In genomic region chr2:152273639-152274038, GRCm38 (mm10) we compare ENCODE assay signal across 14 mouse cellular contexts. TPM values are rescaled to one million over a fixed set of nuclear protein-coding genes. Genes with fewer than 3 reads are reported as not detected.
A peak's percentile ranks its signal among the peaks of the same experiment; 100 is the strongest.
DNase-seq lines count a peak whose midpoint lies in the region; ATAC-seq and TF ChIP-seq lines count a peak whose summit lies in the region.
"Had no signal": no experiment of that assay in that cellular context is flagged by ENCODE, and none has a peak within 500 bp of the region (broad histone marks: within the 10 kb centered on the region; RNA-seq: fewer than 3 reads in every experiment).

No protein-coding gene starts in this region.

- WGBS in heart, adult 2 months = 71% methylated on average over 2 of the region's 2 CpGs
- WGBS in heart, embryonic 11.5 days (ENCODE audit: insufficient replicate concordance) = 76% methylated on average over 2 of the region's 2 CpGs
- 83% methylated on average over 2 of the region's 2 CpGs for WGBS in midbrain, embryonic 14.5 days
- WGBS in midbrain, embryonic 10.5 days = 82% methylated on average over 2 of the region's 2 CpGs

- peak; percentile 55 for TF ChIP-seq CTCF in heart, adult 2 months (IDR thresholded peaks at IDR 0.05)
- peak; percentile 25 for TF ChIP-seq CTCF in Patski (IDR thresholded peaks at IDR 0.05)

- POLR2A ChIA-PET in Patski (lab: Charles Lee) = interaction anchor here (0.6 kb wide), 1 partner anchor 554 kb away, joined by 3 read pairs; no protein-coding TSS in a partner anchor

- H3K9ac ChIP-seq in heart, adult 2 months (ENCODE audit: low read depth, low read length) = no peak overlapping the region
- H3K9ac ChIP-seq in heart, embryonic 11.5 days (ENCODE audit: low read depth, low read length) = no peak overlapping the region
- no peak overlapping the region for H3K9ac ChIP-seq in midbrain, embryonic 14.5 days (replicated peaks; ENCODE audit: low read length)
- H3K9ac ChIP-seq: midbrain, embryonic 15.5 days had no signal

- no peak for TF ChIP-seq POLR2A in heart, adult 2 months (IDR thresholded peaks at IDR 0.05; ENCODE audit: insufficient read depth, low read depth, low read length)

- H3K4me3 ChIP-seq in heart, adult 2 months = no peak overlapping the region
- H3K4me3 ChIP-seq in heart, embryonic 11.5 days (ENCODE audit: low read depth, low read length) = no peak overlapping the region
- H3K4me3 ChIP-seq in midbrain, embryonic 14.5 days (replicated peaks; ENCODE audit: low read depth, low read length) = no peak overlapping the region
- H3K4me3 ChIP-seq in midbrain, embryonic 10.5 days = no peak overlapping the region
- H3K4me3 ChIP-seq: midbrain, embryonic 15.5 days had no signal

- H3K27ac ChIP-seq in heart, adult 2 months = no peak overlapping the region
- no peak overlapping the region for H3K27ac ChIP-seq in heart, embryonic 11.5 days (ENCODE audit: low read depth, low read length)
- H3K27ac ChIP-seq in midbrain, embryonic 14.5 days (replicated peaks; ENCODE audit: low read depth, low read length) = no peak overlapping the region
- no peak overlapping the region for H3K27ac ChIP-seq in midbrain, embryonic 10.5 days (replicated peaks)
- H3K27ac ChIP-seq: midbrain, embryonic 15.5 days had no signal

- H3K36me3 ChIP-seq in heart, adult 2 months (ENCODE audit: control insufficient read depth, insufficient read depth, low read length) = peaks cover 5% of the 10 kb centered on the region
- peaks cover 28% of the 10 kb centered on the region for H3K36me3 ChIP-seq in heart, embryonic 11.5 days (ENCODE audit: control insufficient read depth, insufficient read depth, low read length)
- peaks cover 71% of the 10 kb centered on the region for H3K36me3 ChIP-seq in midbrain, embryonic 14.5 days (ENCODE audit: control insufficient read depth, insufficient read depth, low read length)
- peaks cover 89% of the 10 kb centered on the region for H3K36me3 ChIP-seq in midbrain, embryonic 10.5 days
- H3K36me3 ChIP-seq in splenic B cell, adult 2 months (ENCODE audit: control insufficient read depth, insufficient read depth, low read length, poor library complexity, severe bottlenecking) = peaks cover 9% of the 10 kb centered on the region

- TF ChIP-seq EP300 in heart, adult 2 months (IDR thresholded peaks at IDR 0.05; ENCODE audit: insufficient read depth, low read depth, low read length) = no peak

- CTCF ChIA-PET in Patski (lab: Charles Lee) = interaction anchor here (1.2 to 1.5 kb wide), 5 partner anchors 9 to 70 kb away, joined by 3 to 6 read pairs (median 4); no protein-coding TSS in a partner anchor

- no peak for DNase-seq in heart, adult 2 months
- peak; percentile 30 for DNase-seq in midbrain, embryonic 14.5 days
- no peak for DNase-seq in midbrain, embryonic 10.5 days (ENCODE audit: low spot score)
- no peak for DNase-seq in Patski (ENCODE audit: low read depth, low spot score)
- peak; percentile 23 for DNase-seq in splenic B cell, adult 2 months (ENCODE audit: low read depth, low spot score)
- no peak for DNase-seq in adrenal gland, postnatal 25 days
- DNase-seq in yolk sac, embryonic 10.5 days (ENCODE audit: low spot score) = no peak
- DNase-seq: cerebellum, adult 9-10 months; kidney, postnatal 25 days; lung, postnatal 14 days; right cerebral cortex, postnatal 14 days; thymus, postnatal 4 days had no signal

- H3K4me2 ChIP-seq in heart, embryonic 11.5 days = no peak overlapping the region
- no peak overlapping the region for H3K4me2 ChIP-seq in midbrain, embryonic 14.5 days (ENCODE audit: low read length)
- H3K4me2 ChIP-seq: midbrain, embryonic 15.5 days had no signal

- no peak for ATAC-seq in heart, embryonic 11.5 days (replicated peaks; ENCODE audit: insufficient number of reproducible peaks, low FRiP score, low TSS enrichment)
- no peak for ATAC-seq in midbrain, embryonic 14.5 days (ENCODE audit: low FRiP score, low TSS enrichment)
- no peak for ATAC-seq in Patski
- ATAC-seq: midbrain, embryonic 15.5 days had no signal

- H3K79me2 ChIP-seq in heart, adult 2 months (replicated peaks; ENCODE audit: control insufficient read depth, insufficient read depth, low read length) = no peaks in the 10 kb centered on the region

- no peaks in the 10 kb centered on the region for H3K27me3 ChIP-seq in heart, adult 2 months (ENCODE audit: control insufficient read depth, insufficient read depth, low read length)
- no peaks in the 10 kb centered on the region for H3K27me3 ChIP-seq in heart, embryonic 11.5 days (ENCODE audit: control insufficient read depth, insufficient read depth, low read length)
- no peaks in the 10 kb centered on the region for H3K27me3 ChIP-seq in midbrain, embryonic 14.5 days (ENCODE audit: control insufficient read depth, insufficient read depth, low read length)
- no peaks in the 10 kb centered on the region for H3K27me3 ChIP-seq in midbrain, embryonic 10.5 days (ENCODE audit: low read depth, poor library complexity, severe bottlenecking)
- H3K27me3 ChIP-seq in Patski = no peaks in the 10 kb centered on the region
- no peaks in the 10 kb centered on the region for H3K27me3 ChIP-seq in splenic B cell, adult 2 months (ENCODE audit: control insufficient read depth, insufficient read depth, low read length, poor library complexity, severe bottlenecking)
- H3K27me3 ChIP-seq: midbrain, embryonic 15.5 days had no signal

- no peaks in the 10 kb centered on the region for H3K4me1 ChIP-seq in heart, adult 2 months (ENCODE audit: control insufficient read depth, insufficient read depth, low read length)
- H3K4me1 ChIP-seq in heart, embryonic 11.5 days (ENCODE audit: control insufficient read depth, insufficient read depth, low read length) = no peaks in the 10 kb centered on the region
- no peaks in the 10 kb centered on the region for H3K4me1 ChIP-seq in midbrain, embryonic 14.5 days (ENCODE audit: control insufficient read depth, insufficient read depth, low read length)
- no peaks in the 10 kb centered on the region for H3K4me1 ChIP-seq in midbrain, embryonic 10.5 days
- H3K4me1 ChIP-seq: midbrain, embryonic 15.5 days had no signal

- intact Hi-C loops in heart, adult 2 months (cut with DNase I) = no loop called here

- H3K9me3 ChIP-seq in heart, embryonic 11.5 days (replicated peaks; ENCODE audit: control insufficient read depth, low read length) = no peaks in the 10 kb centered on the region
- H3K9me3 ChIP-seq in midbrain, embryonic 14.5 days (ENCODE audit: control insufficient read depth, low read length) = no peaks in the 10 kb centered on the region
- no peaks in the 10 kb centered on the region for H3K9me3 ChIP-seq in midbrain, embryonic 10.5 days (replicated peaks)
- H3K9me3 ChIP-seq: midbrain, embryonic 15.5 days had no signal

- in situ Hi-C loops in Patski (cut with MboI; ENCODE audit: low pct_unique_long_range_greater_than_20kb) = no loop called here

RNA-seq across cellular contexts. Expression of gene Tbc1d20, which starts 20.0 kb away (rescaled TPM):
- total RNA-seq in heart, adult 2 months (2021) = 10 to 100 TPM; 39.0 to 46.5 TPM
- 43.1 and 60.1 TPM in 2 replicates for polyA plus RNA-seq in heart, adult 2 months (2012; rRNA removed)
- polyA plus RNA-seq in heart, embryonic 11.5 days (2014; fragmentation: Nextera tagmentation; extraction: Ambion mirVana) = 25.1 and 25.7 TPM in 2 replicates
- 23.3 and 28.8 TPM in 2 replicates for polyA plus RNA-seq in midbrain, embryonic 14.5 days (2014; fragmentation: Nextera tagmentation; extraction: Ambion mirVana)
- 29.2 and 30.3 TPM in 2 replicates for polyA plus RNA-seq in midbrain, embryonic 10.5 days (2016; fragmentation: Nextera tagmentation; extraction: Ambion mirVana)
- polyA plus RNA-seq in Patski (2021) = 71.4 TPM
- total RNA-seq in adrenal gland, postnatal 25 days (2021) = 117 and 119 TPM in 2 replicates

RNA-seq across cellular contexts. Expression of gene Csnk2a1, which starts 47.0 kb away (rescaled TPM):
- 10 to 100 TPM; 89.0 to 94.1 TPM for total RNA-seq in heart, adult 2 months (2021)
- polyA plus RNA-seq in heart, adult 2 months (2012; rRNA removed) = 40.7 and 74.9 TPM in 2 replicates
- 38.7 and 90.5 TPM in 2 replicates for polyA plus RNA-seq in heart, embryonic 11.5 days (2014; fragmentation: Nextera tagmentation; extraction: Ambion mirVana)
- polyA plus RNA-seq in midbrain, embryonic 14.5 days (2014; fragmentation: Nextera tagmentation; extraction: Ambion mirVana) = 164 and 229 TPM in 2 replicates
- polyA plus RNA-seq in midbrain, embryonic 10.5 days (2016; fragmentation: Nextera tagmentation; extraction: Ambion mirVana) = 79.1 and 82.7 TPM in 2 replicates
- 97.9 TPM for polyA plus RNA-seq in Patski (2021)
- 107 and 109 TPM in 2 replicates for total RNA-seq in adrenal gland, postnatal 25 days (2021)

RNA-seq across cellular contexts. Expression of gene Rbck1, which starts 58.8 kb away (rescaled TPM):
- total RNA-seq in heart, adult 2 months (2021) = 10 to 100 TPM; 44.3 to 45.2 TPM
- polyA plus RNA-seq in heart, adult 2 months (2012; rRNA removed) = 107 and 128 TPM in 2 replicates
- 62.6 and 64.5 TPM in 2 replicates for polyA plus RNA-seq in heart, embryonic 11.5 days (2014; fragmentation: Nextera tagmentation; extraction: Ambion mirVana)
- polyA plus RNA-seq in midbrain, embryonic 14.5 days (2014; fragmentation: Nextera tagmentation; extraction: Ambion mirVana) = 108 and 109 TPM in 2 replicates
- polyA plus RNA-seq in midbrain, embryonic 10.5 days (2016; fragmentation: Nextera tagmentation; extraction: Ambion mirVana) = 92.2 and 101 TPM in 2 replicates
- 101 TPM for polyA plus RNA-seq in Patski (2021)
- total RNA-seq in adrenal gland, postnatal 25 days (2021) = 113 and 126 TPM in 2 replicates

Comparison
In these comparisons a context has a peak if more than half of its experiments do, and no peak if none do; other contexts are left out.
1. DNase-seq: peak in midbrain, embryonic 14.5 days (single experiment) and splenic B cell, adult 2 months (single experiment); none in heart, adult 2 months (0 of 2), midbrain, embryonic 10.5 days (single experiment), Patski (single experiment), adrenal gland, postnatal 25 days (single experiment) and yolk sac, embryonic 10.5 days (single experiment).